Mouse (Mus musculus) heart, postnatal 10 days (tissue): Measurements from ENCODE around the gene Exph5. TPM values are rescaled to one million over a fixed set of nuclear protein-coding genes. Genes with fewer than 3 reads are reported as not detected.
A peak's percentile ranks its signal among the peaks of the same experiment; 100 is the strongest.

ENCODE experiments used
- DNase-seq, 2 experiments: peaks; one replicate each; pipeline ENCODE4 v3.0.0; 2021
- intact Hi-C: fragments of 180-260 bp; cut with DNase I; formaldehyde crosslinking; loops from one replicate; pipeline ENCODE4 v1.15.1; 2025
- microRNA-seq, 2 experiments: library from miRNA; unstranded; fragments of <30 nt; microRNA quantifications; one replicate each; pipeline ENCODE4 v1.2.0; 2022
- total RNA-seq, 2 experiments: library from RNA; stranded (reverse); gene quantifications; 2 replicates each; pipeline ENCODE4 v1.2.3; 2021

Gene Exph5
- total RNA-seq, 2 experiments from 2014 or later = 0.24 to 0.45 TPM

DNA sequence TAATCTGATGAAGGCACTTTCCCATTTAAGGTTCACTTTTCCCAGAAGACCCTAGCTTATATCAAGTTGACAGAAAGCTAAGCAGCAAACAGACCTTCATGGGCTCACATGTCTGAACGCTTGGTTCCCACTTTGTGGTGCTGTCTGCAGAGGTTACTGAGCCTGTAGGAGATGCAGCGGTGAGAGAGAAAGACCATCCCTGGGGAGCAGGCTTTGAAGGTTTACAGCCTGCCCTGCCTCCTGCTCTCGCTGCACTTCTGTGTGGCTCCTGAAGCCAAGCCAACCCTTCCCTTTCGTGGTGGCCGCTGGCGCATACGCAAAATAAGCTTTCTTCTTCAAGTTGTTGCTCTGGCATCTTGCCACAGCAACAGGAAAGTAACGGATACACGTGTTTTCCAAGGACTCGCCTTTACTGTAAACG, 100.8 kb downstream of the Exph5 start, which contains the start of gene 4930550C14Rik:
Gene 4930550C14Rik, plus strand, starts transcription at position 35 of the 421 bp plus-strand sequence.
- intact Hi-C loops = no loop called here
- peak; percentile 54 to 64 for DNase-seq

GRCm38 (mm10) chr9:53402991-53403390, 101.5 kb downstream of the Exph5 start:
- intact Hi-C loops = no loop called here

GRCm38 (mm10) chr9:53404050-53404752, 102.7 kb downstream of the Exph5 start:
- intact Hi-C loops = no loop called here
- DNase-seq = no peak

More at GRCm38 (mm10) chr9:53402991-53403390, 101.5 kb downstream of the Exph5 start:
- no peak for DNase-seq

GRCm38 (mm10) chr9:53404753-53405722, 103.6 kb downstream of the Exph5 start:
- intact Hi-C loops = no loop called here
- peak; percentile 72 to 76 for DNase-seq

DNA sequence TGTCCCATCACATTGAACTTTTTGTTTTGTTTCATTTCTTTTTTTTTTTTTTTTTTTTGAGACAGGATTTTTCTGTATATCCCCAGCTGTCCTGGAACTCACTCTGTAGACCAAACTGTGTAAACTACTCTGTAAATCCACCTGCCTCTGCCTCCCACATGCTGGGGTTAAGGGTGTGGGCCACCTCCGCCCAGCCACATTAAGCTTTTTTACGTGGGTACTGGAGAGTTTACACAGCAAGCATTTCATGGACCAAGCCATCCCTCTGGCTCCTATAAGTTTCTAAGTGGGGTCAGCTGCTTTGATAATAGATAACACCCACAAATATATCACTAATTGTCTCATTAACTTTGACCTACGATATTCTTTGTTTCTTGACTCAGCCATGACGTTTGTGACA, 107.1 kb downstream of the Exph5 start:
- DNase-seq = no peak
- intact Hi-C loops = no loop called here

GRCm38 (mm10) chr9:53408953-53409361, 107.5 kb downstream of the Exph5 start:
- intact Hi-C loops = no loop called here
- DNase-seq = no peak

- DNase-seq = no peak
- intact Hi-C loops = no loop called here
These were observed 108.0 kb downstream of the Exph5 start for GRCm38 (mm10) chr9:53409427-53409826.

GRCm38 (mm10) chr9:53422133-53422896, 120.8 kb downstream of the Exph5 start:
- no peak for DNase-seq
- intact Hi-C loops = no loop called here

GRCm38 (mm10) chr9:53426726-53427125, 125.3 kb downstream of the Exph5 start:
- intact Hi-C loops = no loop called here
- no peak for DNase-seq

Small RNA genes lying within 50 kb of the gene (microRNA-seq; reads per million reads assigned to microRNA genes)
- 0 reads per million in 2 experiments for gene Mir130c

Other genes with a start within 250 kb of the Exph5 start
- 10 to 100 TPM; 11.6 to 13.1 TPM for gene Ddx10, start 53.6 kb upstream of the Exph5 start, total RNA-seq
- 10 to 100 TPM; 15.0 to 17.8 TPM for gene Kdelc2, start 82.4 kb downstream of the Exph5 start, total RNA-seq
- gene 4930550C14Rik, start 100.7 kb downstream of the Exph5 start, total RNA-seq = under 1 TPM; 0.25 to 0.48 TPM
- gene Atm, start 235.1 kb downstream of the Exph5 start, total RNA-seq = 10 to 100 TPM in 1 of 2 experiments, 1 to 10 TPM in 1; 10.0 to 13.2 TPM
- gene Npat, start 235.4 kb downstream of the Exph5 start, total RNA-seq = 10 to 100 TPM; 11.1 to 12.0 TPM